Comparison of ENCODE assay signal across 8 mouse cellular contexts in genomic region chr4:150964635-150965554, GRCm38 (mm10). TPM values are rescaled to one million over a fixed set of nuclear protein-coding genes. Genes with fewer than 3 reads are reported as not detected.
DNase-seq lines count a peak whose midpoint lies in the region; ATAC-seq lines count a peak whose summit lies in the region.

No protein-coding gene starts in this region.

- DNase-seq in MN1 (ENCODE audit: low spot score), result peak; percentile 91
- DNase-seq in cerebellum, adult 9-10 months, result peak; percentile 79
- DNase-seq in frontal cortex, postnatal 14 days (ENCODE audit: low spot score in 2 of 2), result peak; percentile 64 to 82
- DNase-seq in layer of hippocampus, postnatal 14 days (ENCODE audit: low spot score in 2 of 2), result peak; percentile 84 to 91
- DNase-seq in lung, postnatal 14 days, result peak; percentile 94
- peak; percentile 58 for DNase-seq in retina, adult 2 months (ENCODE audit: low read depth, low spot score)
- peak; percentile 85 to 91 for DNase-seq in thymus, postnatal 36 days

- no peaks in the 10 kb centered on the region for H3K36me3 ChIP-seq in hindbrain, embryonic 13.5 days

- peak overlapping the region; percentile 36 for H3K4me2 ChIP-seq in hindbrain, embryonic 13.5 days

- H3K27me3 ChIP-seq in hindbrain, embryonic 13.5 days, result 0 out of 2 replicates have a peak, but pooled peaks cover 5% of the 10 kb centered on the region

- no peak overlapping the region for H3K4me3 ChIP-seq in hindbrain, embryonic 13.5 days

- ATAC-seq in hindbrain, embryonic 13.5 days (ENCODE audit: low FRiP score), result no peak

- H3K9ac ChIP-seq in hindbrain, embryonic 13.5 days, result no peak overlapping the region

- WGBS in hindbrain, embryonic 13.5 days, result 15% methylated on average over 25 of the region's 25 CpGs

- H3K27ac ChIP-seq in hindbrain, embryonic 13.5 days, result no peak overlapping the region

- peaks cover 4% of the 10 kb centered on the region for H3K4me1 ChIP-seq in hindbrain, embryonic 13.5 days (replicated peaks)

- no peaks in the 10 kb centered on the region for H3K9me3 ChIP-seq in hindbrain, embryonic 13.5 days

RNA-seq across cellular contexts. Expression of gene Uts2, which starts 32.0 kb away (rescaled TPM):
- not detected in 2 replicates for polyA plus RNA-seq in hindbrain, embryonic 13.5 days (2015; fragmentation: Nextera tagmentation; extraction: Ambion mirVana)
- total RNA-seq in layer of hippocampus, postnatal 14 days (2021), result not detected

RNA-seq across cellular contexts. Expression of gene Tnfrsf9, which starts 50.5 kb away (rescaled TPM):
- polyA plus RNA-seq in hindbrain, embryonic 13.5 days (2015; fragmentation: Nextera tagmentation; extraction: Ambion mirVana), result 0.22 and 0.38 TPM in 2 replicates
- total RNA-seq in layer of hippocampus, postnatal 14 days (2021), result under 1 TPM; 0.37 to 0.52 TPM

RNA-seq across cellular contexts. Expression of gene Park7, which starts 50.7 kb away (rescaled TPM):
- 359 and 380 TPM in 2 replicates for polyA plus RNA-seq in hindbrain, embryonic 13.5 days (2015; fragmentation: Nextera tagmentation; extraction: Ambion mirVana)
- total RNA-seq in layer of hippocampus, postnatal 14 days (2021), result 100 to 1,000 TPM; 240 to 248 TPM
